Mouse (Mus musculus) stomach, embryonic 14.5 days (tissue): Measurements from ENCODE around the gene Ythdf2. TPM values are rescaled to one million over a fixed set of nuclear protein-coding genes. Genes with fewer than 3 reads are reported as not detected.

Experiments
- ATAC-seq: fragments of 200-750 bp; cut with Nextera tagmentation; 2 replicates; pipeline ENCODE4 v1.8.0; 2017; ENCODE audit warnings: low read depth, moderate TSS enrichment; ENCODE audit not compliant: insufficient number of reproducible peaks, insufficient read depth, low FRiP score
- H3K27ac ChIP-seq: fragments of 300-500 bp; sonication (generic); 2 replicates; pipeline ENCODE4 v1.5.1; 2014; ENCODE audit warnings: mild to moderate bottlenecking, low read length, moderate library complexity, mixed read lengths
- H3K27me3 ChIP-seq: fragments of 300-500 bp; sonication (generic); 2 replicates; pipeline ENCODE4 v1.6.1; 2014; ENCODE audit warnings: low read length, control low read depth, mixed read lengths; ENCODE audit not compliant: control insufficient read depth, insufficient read depth
- H3K36me3 ChIP-seq: fragments of 300-500 bp; sonication (generic); 2 replicates; pipeline ENCODE4 v1.6.1; 2014; ENCODE audit warnings: mild to moderate bottlenecking, control low read depth, low read length, moderate library complexity, mixed read lengths; ENCODE audit not compliant: control insufficient read depth, insufficient read depth
- H3K4me1 ChIP-seq: fragments of 300-500 bp; sonication (generic); 2 replicates; pipeline ENCODE4 v1.6.1; 2014; ENCODE audit warnings: low read length, control low read depth, mixed read lengths; ENCODE audit not compliant: control insufficient read depth, insufficient read depth
- H3K4me2 ChIP-seq: fragments of 300-500 bp; sonication (generic); replicated peaks from 2 replicates; pipeline ENCODE4 v1.6.1; 2014; ENCODE audit warnings: low read depth, low read length, control low read depth
- H3K4me3 ChIP-seq: fragments of 300-500 bp; sonication (generic); 2 replicates; pipeline ENCODE4 v1.5.1; 2014; ENCODE audit warnings: low read depth, low read length, control low read depth
- H3K9ac ChIP-seq: fragments of 300-500 bp; sonication (generic); replicated peaks from 2 replicates; pipeline ENCODE4 v1.6.1; 2014; ENCODE audit warnings: low read depth, mild to moderate bottlenecking, control low read depth, low read length, moderate library complexity, mixed read lengths
- H3K9me3 ChIP-seq: fragments of 300-500 bp; sonication (generic); 2 replicates; pipeline ENCODE4 v1.6.1; 2016; ENCODE audit warnings: low read depth, low read length, control low read depth; ENCODE audit not compliant: control insufficient read depth
- WGBS: fragments of 180-500 bp; shearing (Covaris S2); extraction: QIAGEN DNeasy Blood & Tissue Kit; methylation state at CpG from one replicate; pipeline ENCODE4 v1.1.7; 2014; 5-methylcytosine and 5-hydroxymethylcytosine counted together
- polyA plus RNA-seq: library from polyadenylated mRNA; unstranded; fragments of >200 nt; fragmentation: Nextera tagmentation; extraction: Ambion mirVana; gene quantifications from 2 replicates; pipeline ENCODE4 v1.2.1, GENCODE M21; 2014

Ythdf2 gene
- polyA plus RNA-seq, 1 experiment from 2014 or later = 114 TPM

GRCm38 (mm10) chr4:132176474-132176873 lies 35.6 kb downstream of the Ythdf2 start:
- Histone ChIP-seq H3K4me1 (no peaks in the 10 kb centered on the region), H3K27me3 (no peaks in the 10 kb centered on the region), H3K9me3 (no peaks in the 10 kb centered on the region), H3K9ac (no peak overlapping the region), H3K4me3 (no peak overlapping the region), H3K27ac (no peak overlapping the region), H3K36me3 (peaks cover 2% of the 10 kb centered on the region; the same call in 1 of the 2 replicates), H3K4me2 (no peak overlapping the region)
- ATAC-seq = no peak
- 47% methylated on average over 10 of the region's 10 CpGs for whole genome bisulfite sequencing

GRCm38 (mm10) chr4:132170891-132171290 lies 41.2 kb downstream of the Ythdf2 start:
- no peak overlapping the region for H3K9ac ChIP-seq
- no peak overlapping the region for H3K27ac ChIP-seq
- peaks cover 4% of the 10 kb centered on the region; the same call in 1 of the 2 replicates for H3K4me1 ChIP-seq
- H3K4me2 ChIP-seq = no peak overlapping the region
- no peaks in the 10 kb centered on the region for H3K27me3 ChIP-seq
- no peak overlapping the region for H3K4me3 ChIP-seq
- 39% methylated on average over 7 of the region's 7 CpGs for WGBS
- no peak for ATAC-seq
- no peaks in the 10 kb centered on the region for H3K36me3 ChIP-seq
- H3K9me3 ChIP-seq = no peaks in the 10 kb centered on the region

GRCm38 (mm10) chr4:132169761-132170160 lies 42.3 kb downstream of the Ythdf2 start:
- 78% methylated on average over 5 of the region's 5 CpGs for WGBS
- H3K4me1 ChIP-seq = peaks cover 4% of the 10 kb centered on the region; the same call in 1 of the 2 replicates
- H3K9me3 ChIP-seq = no peaks in the 10 kb centered on the region
- no peak overlapping the region for H3K27ac ChIP-seq
- H3K9ac ChIP-seq = no peak overlapping the region
- no peak for ATAC-seq
- H3K4me3 ChIP-seq = no peak overlapping the region
- H3K36me3 ChIP-seq = no peaks in the 10 kb centered on the region
- no peaks in the 10 kb centered on the region for H3K27me3 ChIP-seq
- H3K4me2 ChIP-seq = no peak overlapping the region

- H3K9me3 ChIP-seq = no peaks in the 10 kb centered on the region
- no peak overlapping the region for H3K4me2 ChIP-seq
- H3K4me3 ChIP-seq = no peak overlapping the region
- no peak for ATAC-seq
- H3K27ac ChIP-seq = no peak overlapping the region
- no peak overlapping the region for H3K9ac ChIP-seq
- H3K4me1 ChIP-seq = peaks cover 4% of the 10 kb centered on the region; the same call in 1 of the 2 replicates
- H3K36me3 ChIP-seq = no peaks in the 10 kb centered on the region
- H3K27me3 ChIP-seq = no peaks in the 10 kb centered on the region
- WGBS = 72% methylated on average over 3 of the region's 3 CpGs
Observed at GRCm38 (mm10) chr4:132169271-132169670, 42.8 kb downstream of the Ythdf2 start.

GRCm38 (mm10) chr4:132167436-132167835 lies 44.7 kb downstream of the Ythdf2 start:
- WGBS = 92% methylated on average over 3 of the region's 3 CpGs
- H3K9me3 ChIP-seq = no peaks in the 10 kb centered on the region
- H3K4me2 ChIP-seq = no peak overlapping the region
- H3K36me3 ChIP-seq = no peaks in the 10 kb centered on the region
- H3K9ac ChIP-seq = no peak overlapping the region
- H3K4me3 ChIP-seq = no peak overlapping the region
- no peaks in the 10 kb centered on the region for H3K27me3 ChIP-seq
- no peak for ATAC-seq
- H3K27ac ChIP-seq = no peak overlapping the region
- peaks cover 4% of the 10 kb centered on the region; the same call in 1 of the 2 replicates for H3K4me1 ChIP-seq

- no peaks in the 10 kb centered on the region for H3K27me3 ChIP-seq
- no peak overlapping the region for H3K27ac ChIP-seq
- H3K4me1 ChIP-seq = peaks cover 4% of the 10 kb centered on the region; the same call in 1 of the 2 replicates
- ATAC-seq = peak; percentile 46; the same call in 1 of the 2 replicates
- H3K4me2 ChIP-seq = no peak overlapping the region
- H3K9ac ChIP-seq = no peak overlapping the region
- WGBS = 55% methylated on average over 16 of the region's 16 CpGs
- H3K36me3 ChIP-seq = no peaks in the 10 kb centered on the region
- no peak overlapping the region for H3K4me3 ChIP-seq
- H3K9me3 ChIP-seq = no peaks in the 10 kb centered on the region
Observed at GRCm38 (mm10) chr4:132166350-132167290, 45.5 kb downstream of the Ythdf2 start.

GRCm38 (mm10) chr4:132165691-132166090 lies 46.4 kb downstream of the Ythdf2 start:
- H3K4me1 ChIP-seq = peaks cover 4% of the 10 kb centered on the region; the same call in 1 of the 2 replicates
- no peak overlapping the region for H3K4me2 ChIP-seq
- no peak overlapping the region for H3K9ac ChIP-seq
- no peak for ATAC-seq
- no peaks in the 10 kb centered on the region for H3K9me3 ChIP-seq
- no peak overlapping the region for H3K27ac ChIP-seq
- no peaks in the 10 kb centered on the region for H3K36me3 ChIP-seq
- H3K27me3 ChIP-seq = no peaks in the 10 kb centered on the region
- WGBS = 58% methylated on average over 14 of the region's 14 CpGs
- H3K4me3 ChIP-seq = no peak overlapping the region

- ATAC-seq = no peak; the same call in 1 of the 2 replicates
- WGBS = 55% methylated on average over 12 of the region's 12 CpGs
- no peak overlapping the region for H3K27ac ChIP-seq
Observed at GRCm38 (mm10) chr4:132156941-132157622, 55.0 kb downstream of the Ythdf2 start.

More at GRCm38 (mm10) chr4:132156941-132157622, 55.0 kb downstream of the Ythdf2 start:
- H3K4me3 ChIP-seq = no peak overlapping the region
- no peak overlapping the region for H3K9ac ChIP-seq
- no peaks in the 10 kb centered on the region for H3K36me3 ChIP-seq
- no peaks in the 10 kb centered on the region for H3K9me3 ChIP-seq
- no peaks in the 10 kb centered on the region for H3K27me3 ChIP-seq
- H3K4me2 ChIP-seq = no peak overlapping the region
- peaks cover 6% of the 10 kb centered on the region; the same call in 1 of the 2 replicates for H3K4me1 ChIP-seq
